Mouse (Mus musculus): Measurements from ENCODE around the gene Nr4a1. TPM values are rescaled to one million over a fixed set of nuclear protein-coding genes. Genes with fewer than 3 reads are reported as not detected.

The Nr4a1 gene
- polyA plus RNA-seq, 1 experiment, result 31.9 TPM

DNA sequence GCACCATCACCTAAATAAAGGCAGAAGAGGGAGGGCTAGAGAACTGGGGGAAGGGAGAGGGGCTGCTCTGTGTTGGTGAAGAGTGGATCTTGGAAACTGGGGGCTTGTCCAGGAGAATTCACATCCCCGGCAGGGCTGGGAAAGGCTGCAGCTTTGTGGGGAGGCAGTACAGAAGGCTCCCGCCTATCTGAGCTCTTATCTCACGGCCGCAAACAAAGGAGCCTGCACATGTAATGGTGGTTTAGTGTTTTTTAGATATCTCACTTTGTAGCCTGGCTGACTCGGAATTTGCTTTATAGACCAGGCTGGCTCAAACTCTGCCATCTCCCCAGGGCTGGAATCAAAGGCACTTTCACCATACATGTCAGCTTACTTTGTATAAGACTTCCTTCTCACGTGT lies 46.1 kb downstream of the Nr4a1 start:
- Histone ChIP-seq H3K9ac (ENCODE audit: low read depth, poor library complexity, severe bottlenecking) (no peak overlapping the region), H3K27ac (ENCODE audit: insufficient read depth, low read length) (no peak overlapping the region), H3K4me1 (ENCODE audit: control insufficient read depth, insufficient read depth, low read length) (no peaks in the 10 kb centered on the region), H3K9me3 (replicated peaks; ENCODE audit: control insufficient read depth, insufficient read depth, low read length, poor library complexity, severe bottlenecking) (no peaks in the 10 kb centered on the region), H3K4me3 (ENCODE audit: low read depth, low read length) (no peak overlapping the region), H3K36me3 (ENCODE audit: control insufficient read depth, insufficient read depth, low read length, poor library complexity, severe bottlenecking) (no peaks in the 10 kb centered on the region), H3K27me3 (ENCODE audit: control insufficient read depth, insufficient read depth, low read length, poor library complexity, severe bottlenecking) (no peaks in the 10 kb centered on the region)
- no peak for TF ChIP-seq EP300 (IDR thresholded peaks at IDR 0.05; ENCODE audit: insufficient read depth, low read depth, low read length)
- no peak for TF ChIP-seq CTCF (IDR thresholded peaks at IDR 0.05; ENCODE audit: low read depth, low read length)
- no peak for TF ChIP-seq POLR2A (IDR thresholded peaks at IDR 0.05; ENCODE audit: insufficient read depth, low read length)

DNA sequence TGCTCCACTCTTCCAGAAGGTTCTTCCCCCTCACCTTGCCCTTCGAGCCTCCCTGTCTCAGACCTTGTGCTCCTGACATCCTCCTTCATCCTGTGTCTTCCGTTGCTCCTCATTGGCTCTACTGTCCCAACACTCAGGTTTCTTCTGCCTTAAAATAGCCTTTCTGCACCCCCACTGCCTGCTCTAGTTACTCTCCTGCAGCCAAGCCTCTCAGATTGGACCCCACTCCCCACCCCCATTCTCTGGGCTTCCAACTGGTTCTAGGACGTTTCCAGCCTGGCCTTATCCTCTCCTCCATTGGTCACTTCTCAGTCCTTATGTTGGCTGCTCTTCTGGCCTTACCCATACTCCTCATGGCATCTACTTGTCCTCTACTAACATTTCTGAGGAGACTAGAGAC lies 48.1 kb downstream of the Nr4a1 start:
- H3K9ac ChIP-seq (ENCODE audit: low read depth, poor library complexity, severe bottlenecking), result no peak overlapping the region
- H3K4me1 ChIP-seq (ENCODE audit: control insufficient read depth, insufficient read depth, low read length), result no peaks in the 10 kb centered on the region
- no peak for TF ChIP-seq CTCF (IDR thresholded peaks at IDR 0.05; ENCODE audit: low read depth, low read length)
- no peak for TF ChIP-seq POLR2A (IDR thresholded peaks at IDR 0.05; ENCODE audit: insufficient read depth, low read length)
- TF ChIP-seq EP300 (IDR thresholded peaks at IDR 0.05; ENCODE audit: insufficient read depth, low read depth, low read length), result no peak
- H3K27me3 ChIP-seq (ENCODE audit: control insufficient read depth, insufficient read depth, low read length, poor library complexity, severe bottlenecking), result no peaks in the 10 kb centered on the region
- H3K4me3 ChIP-seq (ENCODE audit: low read depth, low read length), result no peak overlapping the region
- no peaks in the 10 kb centered on the region for H3K9me3 ChIP-seq (replicated peaks; ENCODE audit: control insufficient read depth, insufficient read depth, low read length, poor library complexity, severe bottlenecking)
- H3K36me3 ChIP-seq (ENCODE audit: control insufficient read depth, insufficient read depth, low read length, poor library complexity, severe bottlenecking), result no peaks in the 10 kb centered on the region
- H3K27ac ChIP-seq (ENCODE audit: insufficient read depth, low read length), result no peak overlapping the region

DNA sequence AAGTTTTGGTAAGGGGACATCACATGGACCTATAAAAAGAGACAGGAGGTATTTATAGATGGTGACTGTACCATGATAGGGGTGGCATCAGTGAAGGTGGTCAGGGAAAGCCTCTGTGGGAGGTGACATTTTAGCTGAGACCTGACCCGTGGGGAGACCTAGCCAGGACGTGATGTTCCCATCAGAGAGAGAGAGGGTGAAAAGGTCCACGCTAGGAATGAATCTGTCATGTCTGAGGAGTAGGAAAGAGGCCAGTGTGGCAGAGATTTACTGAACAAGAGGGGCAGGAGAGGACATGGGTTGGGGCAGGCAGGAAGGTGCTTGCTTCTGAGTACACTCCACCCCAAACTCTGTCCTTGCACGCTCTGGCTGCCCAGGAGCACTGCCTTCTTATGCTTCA lies 49.8 kb downstream of the Nr4a1 start:
- no peaks in the 10 kb centered on the region for H3K9me3 ChIP-seq (replicated peaks; ENCODE audit: control insufficient read depth, insufficient read depth, low read length, poor library complexity, severe bottlenecking)

DNA sequence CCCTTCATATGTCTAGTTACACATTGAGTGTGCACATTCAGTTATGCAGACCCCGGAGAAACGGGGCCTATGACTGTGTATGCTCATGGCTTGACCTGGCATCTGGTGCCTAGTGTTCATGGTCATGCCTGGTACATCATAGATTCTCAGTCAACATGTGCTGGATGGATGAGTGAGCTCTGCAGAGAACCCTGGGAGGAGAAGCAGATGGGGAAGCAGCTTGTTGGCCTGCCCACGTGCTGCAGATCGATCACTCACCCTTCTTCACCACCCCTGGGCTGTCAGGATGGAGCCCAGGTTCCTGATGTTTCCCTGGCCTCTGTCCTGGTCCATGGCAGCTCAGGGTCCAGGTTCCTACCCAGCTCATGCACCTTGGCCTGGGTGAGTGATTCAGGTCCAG lies 52.4 kb downstream of the Nr4a1 start:
- no peak overlapping the region for H3K4me3 ChIP-seq (ENCODE audit: low read depth, low read length)
- no peak overlapping the region for H3K27ac ChIP-seq (ENCODE audit: insufficient read depth, low read length)
- H3K36me3 ChIP-seq (ENCODE audit: control insufficient read depth, insufficient read depth, low read length, poor library complexity, severe bottlenecking), result no peaks in the 10 kb centered on the region
- TF ChIP-seq POLR2A (IDR thresholded peaks at IDR 0.05; ENCODE audit: insufficient read depth, low read length), result no peak
- no peak for TF ChIP-seq EP300 (IDR thresholded peaks at IDR 0.05; ENCODE audit: insufficient read depth, low read depth, low read length)
- TF ChIP-seq CTCF (IDR thresholded peaks at IDR 0.05; ENCODE audit: low read depth, low read length), result no peak
- H3K4me1 ChIP-seq (ENCODE audit: control insufficient read depth, insufficient read depth, low read length), result no peaks in the 10 kb centered on the region
- H3K27me3 ChIP-seq (ENCODE audit: control insufficient read depth, insufficient read depth, low read length, poor library complexity, severe bottlenecking), result no peaks in the 10 kb centered on the region
- no peak overlapping the region for H3K9ac ChIP-seq (ENCODE audit: low read depth, poor library complexity, severe bottlenecking)
- no peaks in the 10 kb centered on the region for H3K9me3 ChIP-seq (replicated peaks; ENCODE audit: control insufficient read depth, insufficient read depth, low read length, poor library complexity, severe bottlenecking)

More for the DNA sequence above, 49.8 kb downstream of the Nr4a1 start:
- no peak for TF ChIP-seq CTCF (IDR thresholded peaks at IDR 0.05; ENCODE audit: low read depth, low read length)
- no peak for TF ChIP-seq POLR2A (IDR thresholded peaks at IDR 0.05; ENCODE audit: insufficient read depth, low read length)
- no peak for TF ChIP-seq EP300 (IDR thresholded peaks at IDR 0.05; ENCODE audit: insufficient read depth, low read depth, low read length)
- Histone ChIP-seq H3K4me3 (ENCODE audit: low read depth, low read length) (no peak overlapping the region), H3K27me3 (ENCODE audit: control insufficient read depth, insufficient read depth, low read length, poor library complexity, severe bottlenecking) (no peaks in the 10 kb centered on the region), H3K27ac (ENCODE audit: insufficient read depth, low read length) (no peak overlapping the region), H3K4me1 (ENCODE audit: control insufficient read depth, insufficient read depth, low read length) (no peaks in the 10 kb centered on the region), H3K9ac (ENCODE audit: low read depth, poor library complexity, severe bottlenecking) (no peak overlapping the region), H3K36me3 (ENCODE audit: control insufficient read depth, insufficient read depth, low read length, poor library complexity, severe bottlenecking) (no peaks in the 10 kb centered on the region)

DNA sequence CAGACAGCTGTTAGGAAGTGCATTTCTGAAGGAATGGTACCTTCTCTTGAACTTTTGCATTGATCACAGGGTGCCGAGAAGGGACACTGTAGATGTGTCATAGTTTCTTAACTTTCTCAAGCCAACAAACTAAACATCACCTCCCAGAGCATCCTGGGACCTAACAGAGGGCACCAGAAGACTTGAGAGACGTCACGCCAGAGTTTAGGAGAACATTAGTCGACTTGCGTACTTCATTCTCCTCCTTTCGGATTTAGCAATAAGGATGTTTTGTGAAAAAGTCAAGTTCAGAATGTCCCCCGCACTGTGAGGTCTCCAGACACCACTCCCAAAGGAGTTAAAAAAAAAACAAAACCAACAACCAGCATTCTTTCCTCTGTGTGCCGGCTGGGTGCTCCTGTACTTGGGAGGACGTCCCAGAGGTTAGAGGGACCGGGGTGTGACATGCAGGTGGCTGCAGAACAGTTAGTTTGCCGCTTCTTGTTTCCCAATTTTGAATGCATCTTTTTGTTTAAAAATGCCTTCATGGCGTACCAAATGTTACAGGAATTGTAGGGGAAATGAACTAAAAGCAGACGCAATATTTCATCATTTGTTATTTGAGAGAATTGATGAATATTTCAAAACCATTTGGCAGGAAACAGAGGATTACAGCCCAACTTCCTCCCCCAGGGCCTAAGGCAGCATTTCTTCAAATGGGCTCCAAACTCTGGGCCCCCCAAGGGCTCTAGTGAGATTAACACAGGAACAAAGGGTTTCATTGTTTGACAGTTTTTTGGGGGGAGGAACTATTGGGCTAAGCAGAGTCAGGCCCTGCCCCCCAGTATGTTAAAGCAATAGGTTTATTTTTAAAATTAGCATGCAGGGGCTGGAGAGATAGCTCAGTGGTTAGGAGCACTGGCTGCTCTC lies 54.6 kb downstream of the Nr4a1 start:
- Histone ChIP-seq H3K4me3 (ENCODE audit: low read depth, low read length) (no peak overlapping the region), H3K27ac (ENCODE audit: insufficient read depth, low read length) (no peak overlapping the region), H3K4me1 (ENCODE audit: control insufficient read depth, insufficient read depth, low read length) (no peaks in the 10 kb centered on the region), H3K27me3 (ENCODE audit: control insufficient read depth, insufficient read depth, low read length, poor library complexity, severe bottlenecking) (no peaks in the 10 kb centered on the region), H3K9me3 (replicated peaks; ENCODE audit: control insufficient read depth, insufficient read depth, low read length, poor library complexity, severe bottlenecking) (no peaks in the 10 kb centered on the region), H3K9ac (ENCODE audit: low read depth, poor library complexity, severe bottlenecking) (no peak overlapping the region), H3K36me3 (ENCODE audit: control insufficient read depth, insufficient read depth, low read length, poor library complexity, severe bottlenecking) (no peaks in the 10 kb centered on the region)
- TF ChIP-seq POLR2A (IDR thresholded peaks at IDR 0.05; ENCODE audit: insufficient read depth, low read length), result no peak
- TF ChIP-seq CTCF (IDR thresholded peaks at IDR 0.05; ENCODE audit: low read depth, low read length), result no peak
- no peak for TF ChIP-seq EP300 (IDR thresholded peaks at IDR 0.05; ENCODE audit: insufficient read depth, low read depth, low read length)

DNA sequence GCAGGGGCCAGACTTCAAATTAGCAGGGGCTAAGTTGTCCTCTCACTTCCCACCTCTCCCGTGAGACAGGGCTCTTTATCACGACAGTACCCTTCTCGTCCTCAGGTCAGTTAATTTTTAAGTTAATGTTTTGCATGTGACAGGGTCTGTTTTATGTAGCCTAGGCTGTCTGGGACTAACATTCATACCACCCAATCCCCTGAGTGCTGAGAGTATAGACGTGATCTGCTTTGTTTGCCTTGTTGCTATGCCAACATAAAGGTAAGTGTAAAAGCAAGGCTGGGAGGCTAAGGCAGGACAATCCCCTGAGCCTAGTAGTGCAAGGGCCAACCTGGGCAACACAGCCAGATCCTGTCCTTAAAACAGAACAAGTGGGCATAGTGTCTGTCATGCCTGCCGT lies 55.4 kb downstream of the Nr4a1 start:
- Histone ChIP-seq H3K9ac (ENCODE audit: low read depth, poor library complexity, severe bottlenecking) (no peak overlapping the region), H3K27ac (ENCODE audit: insufficient read depth, low read length) (no peak overlapping the region)

More for the DNA sequence above, 55.4 kb downstream of the Nr4a1 start:
- no peaks in the 10 kb centered on the region for H3K36me3 ChIP-seq (ENCODE audit: control insufficient read depth, insufficient read depth, low read length, poor library complexity, severe bottlenecking)
- no peaks in the 10 kb centered on the region for H3K27me3 ChIP-seq (ENCODE audit: control insufficient read depth, insufficient read depth, low read length, poor library complexity, severe bottlenecking)
- H3K9me3 ChIP-seq (replicated peaks; ENCODE audit: control insufficient read depth, insufficient read depth, low read length, poor library complexity, severe bottlenecking), result no peaks in the 10 kb centered on the region
- H3K4me3 ChIP-seq (ENCODE audit: low read depth, low read length), result no peak overlapping the region
- TF ChIP-seq CTCF (IDR thresholded peaks at IDR 0.05; ENCODE audit: low read depth, low read length) (no peak), EP300 (IDR thresholded peaks at IDR 0.05; ENCODE audit: insufficient read depth, low read depth, low read length) (no peak), POLR2A (IDR thresholded peaks at IDR 0.05; ENCODE audit: insufficient read depth, low read length) (no peak)
- H3K4me1 ChIP-seq (ENCODE audit: control insufficient read depth, insufficient read depth, low read length), result no peaks in the 10 kb centered on the region

Measured in ES-Bruce4 (cell line).